Mouse (Mus musculus) CH12F3 (cell line): ENCODE measurements at regions not wholly inside any gene's neighbourhood (a gene's known extent, or its start where the extent isn't known, plus 50 kb on each side); places are given as distances from the start of the nearest gene placed in this dataset.

Experiments used
- in situ Hi-C: fragments of 300-500 bp; cut with MboI; formaldehyde crosslinking; loops from 2 replicates; pipeline ENCODE4 v1.14.3; 2020; ENCODE audit warnings: low sequenced_read_pairs

DNA sequence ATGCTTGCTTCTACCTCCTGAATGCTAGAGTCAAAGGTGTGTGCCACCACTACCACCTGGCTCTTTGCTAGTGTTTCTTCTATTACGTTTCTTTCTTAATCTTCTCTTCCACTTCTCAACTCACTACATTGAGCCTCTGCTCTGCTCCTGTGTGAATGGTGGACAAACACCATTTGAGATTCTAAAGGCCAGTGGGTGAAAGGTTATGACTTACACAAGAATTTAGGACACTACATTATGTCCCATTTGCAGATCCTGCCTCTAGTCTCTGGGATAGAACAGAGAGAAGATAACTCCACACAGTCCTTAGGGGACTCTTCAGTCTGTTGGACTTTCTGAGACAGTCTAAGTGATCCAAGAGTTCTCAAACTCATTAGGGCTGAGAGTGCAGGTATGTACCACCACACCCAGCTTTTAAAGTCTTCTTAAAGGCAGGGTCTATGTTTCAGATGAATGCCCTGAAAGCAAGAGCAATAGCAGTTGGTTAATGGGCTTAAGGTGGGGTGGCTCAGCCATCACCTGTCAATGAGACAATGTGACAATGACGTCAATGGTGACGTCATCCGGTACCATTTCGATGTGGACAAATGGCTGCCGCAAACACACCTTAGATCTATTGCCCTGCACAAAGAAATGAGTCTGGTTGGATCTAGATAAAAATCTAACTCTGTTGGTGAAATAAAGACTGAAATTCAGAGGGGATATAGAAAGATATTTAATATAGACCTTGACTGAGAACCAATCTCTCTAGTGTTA, 131.4 kb downstream of the Cd24a start:
- in situ Hi-C loops, result loop anchor here (10.0 kb wide), 1 partner anchor 125 kb away; no protein-coding TSS in a partner anchor

DNA sequence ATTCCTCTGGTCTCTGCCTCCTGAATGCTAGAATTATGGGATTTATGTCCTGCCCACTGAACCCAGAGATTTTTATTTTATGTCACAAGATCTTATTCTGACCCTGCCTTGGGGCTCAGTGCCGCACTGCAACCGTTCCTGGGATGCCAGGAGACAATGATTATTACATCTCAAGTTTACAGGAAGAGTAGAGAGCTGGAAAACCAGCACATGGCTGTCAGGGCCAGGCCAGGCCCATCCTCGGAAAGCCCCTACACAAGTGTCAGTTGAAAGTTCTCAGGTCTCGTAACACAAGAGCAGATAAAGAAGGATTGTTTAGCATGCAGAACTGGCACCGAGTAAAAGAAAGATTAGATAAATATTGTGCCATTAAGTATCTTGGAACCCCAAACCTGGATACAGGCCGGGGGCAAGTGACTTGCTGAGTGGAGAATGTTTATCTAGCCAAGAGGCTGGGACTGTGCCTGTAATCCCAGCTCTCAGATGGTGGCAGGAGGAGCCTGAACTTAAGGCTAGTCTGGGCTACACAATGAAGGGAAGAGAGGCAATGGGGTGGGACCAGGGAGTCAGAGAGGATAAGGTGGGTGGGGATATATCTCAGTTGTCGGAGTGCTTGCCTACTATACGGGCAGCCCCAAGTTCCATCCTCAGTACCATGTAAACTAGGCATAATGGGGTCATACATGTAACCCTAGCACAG, 132.3 kb downstream of the Cd24a start:
- in situ Hi-C loops, result no loop called here

DNA sequence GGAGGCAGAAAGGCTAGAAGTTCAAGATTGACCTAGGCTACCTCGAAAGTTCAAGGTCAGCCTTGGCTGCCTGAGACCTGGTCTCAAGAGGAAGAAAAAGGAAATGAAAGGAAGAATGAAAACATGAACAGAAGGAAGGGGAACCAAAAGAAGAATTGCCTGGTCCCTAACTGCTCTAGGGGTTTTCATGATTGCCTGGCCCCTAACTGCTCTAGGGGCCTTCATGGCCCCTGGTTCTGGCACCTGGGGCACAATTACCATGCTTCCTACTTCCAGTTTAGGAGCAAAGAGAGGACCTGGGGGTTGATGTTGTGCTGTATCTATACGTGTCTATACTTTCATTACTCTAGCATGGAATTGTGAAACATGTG, 132.8 kb downstream of the Cd24a start:
- in situ Hi-C loops, result no loop called here

DNA sequence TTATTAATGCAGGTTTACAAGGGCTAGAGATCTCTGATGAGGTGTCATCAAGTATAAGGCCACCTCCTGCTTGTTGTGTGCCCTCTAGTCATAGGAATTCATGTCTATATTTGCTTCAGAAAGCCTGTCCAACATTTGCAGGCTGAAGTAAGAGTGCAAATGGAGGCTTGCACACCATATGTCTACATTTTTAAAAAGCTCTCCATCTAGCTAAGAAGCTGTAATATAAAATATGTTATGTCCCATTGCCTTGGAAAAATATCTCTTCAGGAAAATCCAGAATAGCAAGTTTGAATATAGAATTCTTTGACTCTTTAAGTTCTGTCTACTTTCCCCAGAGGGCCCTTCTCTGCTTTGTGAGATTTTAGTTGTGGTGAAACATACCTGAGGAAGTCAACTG, 134.6 kb downstream of the Cd24a start:
- in situ Hi-C loops, result no loop called here

DNA sequence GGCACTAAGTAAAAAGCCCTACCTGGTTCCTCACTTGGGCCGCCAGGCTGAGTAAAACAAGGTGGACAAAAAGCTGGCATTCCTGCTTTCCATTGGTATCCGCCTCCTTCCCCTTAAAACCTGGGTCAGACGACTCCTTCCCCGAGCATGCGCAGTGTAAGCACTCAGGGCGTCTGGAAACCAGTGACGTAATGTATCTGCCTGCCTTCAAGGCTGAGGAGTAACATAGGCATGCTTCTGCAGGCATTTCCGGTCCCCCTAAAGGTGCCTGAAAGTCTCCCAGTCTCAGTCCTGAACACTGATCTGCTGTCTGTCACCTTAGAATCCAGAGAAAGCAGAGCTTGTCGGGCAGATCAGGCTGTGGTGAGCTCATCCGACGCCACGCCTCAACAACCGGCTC, 140.7 kb downstream of the Cd24a start:
- in situ Hi-C loops, result no loop called here

DNA sequence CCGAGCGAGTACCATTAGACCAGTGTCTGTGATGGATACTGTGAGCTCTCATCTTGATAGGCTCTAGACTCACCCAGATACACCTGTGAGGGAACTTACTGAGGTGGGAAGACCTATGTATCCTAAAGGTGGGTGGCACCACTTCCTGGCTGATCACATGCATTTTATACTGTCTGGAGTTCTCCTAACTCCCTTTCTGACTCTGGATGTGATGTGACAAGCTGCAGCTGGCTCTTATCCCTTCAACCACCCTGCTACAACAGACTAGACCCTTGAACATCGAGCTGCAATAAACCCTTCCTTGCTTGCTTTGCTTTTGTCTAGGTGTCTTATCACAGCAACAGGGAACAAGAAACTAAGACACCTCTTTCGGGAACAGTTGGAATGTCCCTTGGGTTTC, 143.3 kb downstream of the Cd24a start:
- in situ Hi-C loops, result no loop called here

DNA sequence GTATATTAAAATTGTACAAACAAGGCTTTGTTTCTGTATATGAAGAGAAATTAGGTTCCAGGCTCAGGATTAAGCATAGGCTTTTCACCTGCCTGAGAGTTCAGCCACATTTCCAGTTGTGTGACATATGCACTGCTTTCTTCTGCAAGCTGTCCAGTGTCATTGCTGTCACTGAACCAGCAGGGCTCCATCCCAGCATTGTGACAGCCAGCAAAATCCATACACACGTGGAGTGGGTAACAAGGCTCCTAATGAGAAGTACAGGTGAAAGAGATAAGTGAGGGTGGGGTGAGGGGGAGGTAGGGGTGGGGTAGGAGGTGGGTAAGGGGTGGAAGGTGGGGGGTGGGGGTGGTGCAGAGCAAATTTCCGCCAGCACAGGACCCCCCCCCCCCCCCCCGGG, 144.1 kb downstream of the Cd24a start:
- in situ Hi-C loops, result no loop called here

DNA sequence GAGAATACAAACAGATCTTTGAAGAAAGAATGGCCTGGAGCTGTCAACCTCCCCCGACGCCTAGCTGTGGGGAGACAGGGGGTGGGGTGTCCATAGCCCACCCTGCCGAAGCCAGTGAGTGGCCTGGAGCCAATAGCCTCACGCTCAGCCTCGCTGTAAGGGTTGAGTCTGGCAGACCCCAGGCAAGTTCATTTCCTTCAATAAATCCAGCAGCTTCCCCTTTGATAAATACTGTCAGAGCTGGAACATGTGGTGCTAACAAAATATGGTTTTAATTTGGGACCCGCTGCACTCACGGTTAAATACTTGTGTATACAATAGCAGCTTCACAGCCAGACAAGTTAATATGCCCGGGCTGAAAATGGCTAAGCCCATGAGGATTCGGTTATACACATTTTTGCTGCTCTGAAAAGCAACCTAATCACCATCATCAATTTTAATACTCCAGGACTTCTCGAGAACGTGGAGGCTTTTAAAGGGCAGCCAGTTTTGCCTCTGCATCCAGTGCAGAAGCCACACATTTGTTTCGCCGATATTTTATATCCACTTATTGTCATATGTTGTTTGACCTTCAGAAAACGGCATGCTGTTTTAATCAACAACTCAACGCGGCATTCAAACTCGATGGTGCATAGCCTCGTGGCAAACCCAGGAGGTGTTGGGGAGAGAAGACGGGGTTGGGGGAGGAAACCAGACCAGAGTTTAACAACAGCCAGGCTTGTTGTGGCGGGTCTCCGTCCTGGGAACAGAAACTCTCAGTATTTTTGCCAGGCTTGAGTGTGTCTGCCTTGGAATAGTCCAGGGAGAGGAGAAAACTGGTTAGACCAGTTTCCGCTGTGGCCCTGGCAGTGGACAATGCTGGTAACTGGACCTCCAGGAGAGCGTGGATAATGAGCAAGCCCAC, 144.9 kb downstream of the Cd24a start:
- in situ Hi-C loops, result no loop called here

DNA sequence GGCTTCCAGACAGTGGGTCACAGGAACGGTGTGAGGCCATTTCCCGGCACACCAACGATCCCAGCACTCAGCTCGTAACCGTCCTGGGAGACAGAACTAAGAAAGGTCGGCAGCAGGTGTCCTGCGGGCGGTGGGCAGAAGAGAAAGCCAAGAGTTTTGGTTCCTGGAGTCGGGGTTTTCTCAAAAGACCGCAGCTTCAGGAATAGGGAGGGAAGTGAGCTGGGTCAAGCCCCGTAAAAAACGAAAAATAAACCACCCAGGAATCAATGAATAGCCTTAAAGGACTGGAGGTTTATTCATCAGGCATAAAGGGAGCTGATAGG, 145.5 kb downstream of the Cd24a start:
- in situ Hi-C loops, result no loop called here

DNA sequence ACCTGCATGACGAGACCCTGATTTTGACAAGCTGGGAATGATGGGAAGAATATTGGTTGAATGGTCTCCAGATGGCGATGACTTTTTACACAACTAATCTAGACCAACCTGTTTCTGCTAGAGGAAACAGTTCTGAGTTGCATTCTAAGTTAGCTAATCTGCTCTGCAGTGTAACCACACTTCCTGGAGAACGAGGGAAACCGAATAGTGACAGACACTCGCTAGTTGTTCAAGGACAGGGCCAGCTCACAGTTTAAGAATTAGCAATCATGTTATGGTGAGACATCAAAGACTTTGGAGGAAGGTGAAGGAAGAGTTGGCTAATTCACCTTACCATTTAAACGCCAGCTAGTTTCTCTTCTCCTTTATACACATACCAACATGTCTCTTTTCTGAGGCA, 149.7 kb downstream of the Cd24a start:
- in situ Hi-C loops, result no loop called here

DNA sequence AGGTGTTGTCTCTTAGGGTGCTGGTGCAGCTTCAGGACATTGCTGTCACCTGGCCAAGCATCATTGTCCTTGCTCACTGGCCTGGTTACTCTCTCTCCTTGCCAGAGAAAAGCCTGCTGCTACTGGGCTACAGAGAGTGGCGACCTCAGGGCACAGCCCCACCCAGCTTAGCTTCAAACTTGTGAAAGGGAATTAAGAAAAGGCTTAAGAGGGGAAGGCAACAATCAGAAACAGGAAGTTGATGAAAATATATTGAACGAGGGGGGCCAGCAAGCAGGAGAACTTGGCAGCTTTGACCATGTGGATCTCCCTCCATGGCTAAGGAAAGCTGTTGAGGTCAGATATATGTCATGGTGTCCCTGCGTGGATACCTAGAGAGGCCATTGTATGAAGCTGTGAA, 151.1 kb downstream of the Cd24a start:
- in situ Hi-C loops, result no loop called here

DNA sequence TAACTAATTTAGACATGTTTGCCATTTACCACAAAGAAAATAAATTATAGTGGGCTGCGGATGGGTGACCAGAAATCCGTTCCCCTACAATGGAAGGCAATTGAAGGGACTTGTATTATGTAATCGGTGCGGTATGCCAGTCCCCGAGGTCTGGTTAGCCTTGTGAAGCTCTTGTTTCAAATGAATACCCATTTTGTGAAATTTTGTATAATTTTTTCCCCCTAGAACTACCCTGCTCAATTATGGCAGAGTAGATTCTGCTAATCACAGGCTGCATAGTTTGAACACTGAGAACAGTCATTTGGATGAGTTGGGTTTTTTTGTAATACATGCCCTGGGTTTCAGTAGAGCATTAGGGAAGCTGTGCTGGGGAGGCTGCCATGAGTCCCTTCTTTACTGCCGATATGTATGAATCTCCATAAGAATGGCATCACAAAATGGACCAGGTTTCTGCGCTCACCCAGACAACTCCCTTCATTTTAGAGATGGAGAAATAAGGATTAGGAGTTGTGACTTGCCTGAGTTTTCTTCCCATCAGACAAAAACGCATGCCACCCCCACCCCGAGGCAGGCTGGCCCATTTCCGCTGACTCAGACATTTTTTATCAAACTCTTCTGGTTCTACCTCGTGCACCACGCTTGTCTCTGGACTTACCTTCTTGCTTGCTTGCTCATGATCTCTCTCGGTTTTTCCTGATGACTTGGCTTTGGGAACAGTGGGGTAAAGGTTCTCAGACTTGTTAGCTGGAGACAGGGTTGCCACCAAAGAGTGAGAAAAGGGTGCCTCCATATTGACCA, 155.7 kb downstream of the Cd24a start:
- in situ Hi-C loops, result no loop called here

DNA sequence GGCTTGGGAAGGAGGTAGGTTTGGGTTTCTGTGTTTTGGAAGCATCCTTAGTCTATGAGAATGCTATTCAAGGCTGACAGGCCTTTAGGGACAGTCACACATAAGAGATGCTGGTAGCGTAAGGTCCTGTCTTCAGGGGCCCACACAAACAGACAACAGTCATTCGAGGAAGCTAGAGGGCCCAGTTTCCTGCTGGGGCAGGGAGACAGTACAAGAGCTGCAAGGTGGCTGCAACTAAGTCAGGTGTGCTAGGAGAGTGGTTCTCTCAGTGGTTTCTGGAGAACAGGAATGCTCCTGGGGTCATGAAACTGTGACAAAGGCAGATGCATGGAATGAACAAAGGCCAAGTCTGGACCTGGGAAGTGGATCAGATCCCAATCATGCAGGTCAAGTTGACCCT, 161.1 kb downstream of the Cd24a start:
- in situ Hi-C loops, result no loop called here

DNA sequence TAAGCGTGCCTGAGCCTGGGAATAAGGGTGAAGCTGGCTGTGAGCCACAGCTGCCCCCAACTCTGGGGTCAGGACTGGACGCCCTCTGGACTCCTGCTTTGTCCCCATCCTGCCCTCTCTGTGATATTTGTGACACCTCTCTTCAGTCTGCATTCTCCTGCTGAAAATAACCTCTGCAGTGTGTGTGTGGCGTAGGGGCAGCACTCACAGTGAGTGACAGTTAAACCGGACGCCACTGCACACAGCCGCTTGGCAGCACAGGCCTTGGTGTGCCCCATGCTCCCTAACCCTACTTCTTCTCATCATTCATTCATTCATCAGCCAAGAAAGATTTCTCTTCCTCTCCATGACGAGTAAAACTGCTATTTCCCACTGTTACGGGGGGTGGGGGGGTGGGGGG, 161.6 kb downstream of the Cd24a start:
- in situ Hi-C loops, result loop anchor here (5.0 to 10.0 kb wide), 2 partner anchors 162 to 175 kb away; partner anchors contain the start of gene Cd24a

DNA sequence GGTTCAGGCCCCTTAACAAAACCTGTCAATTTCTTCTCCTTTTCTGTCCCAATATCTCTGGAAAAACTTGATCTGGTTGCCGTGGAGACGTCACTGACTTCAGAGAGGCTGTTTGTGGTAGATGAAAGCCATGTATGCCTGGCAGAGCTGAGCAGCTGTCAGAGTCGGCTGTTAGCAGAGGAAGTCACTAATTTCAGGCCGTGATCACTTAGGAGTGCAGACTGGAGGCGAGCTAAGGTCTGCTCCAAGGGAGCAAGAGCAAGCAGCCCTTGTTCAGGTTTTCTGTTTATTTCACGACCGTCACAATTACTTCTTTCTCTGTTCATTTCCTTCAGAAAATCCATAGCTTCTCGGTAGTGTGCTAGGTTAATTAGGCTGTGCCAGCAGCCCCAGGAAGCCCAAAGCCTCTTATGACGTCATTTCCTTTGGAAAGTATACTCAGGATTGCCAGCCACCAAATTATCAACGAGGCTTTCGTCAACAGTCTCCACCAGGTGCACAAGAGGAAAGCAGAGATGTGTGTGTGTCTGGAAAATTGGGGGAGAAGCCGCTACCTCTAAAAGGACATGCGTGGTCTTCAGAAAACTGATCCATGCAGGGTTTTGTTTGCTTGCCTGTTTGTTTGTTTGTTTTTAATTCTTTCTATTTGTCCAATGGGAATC, 161.2 kb downstream of the Qrsl1 start:
- in situ Hi-C loops, result loop anchor here (5.0 to 10.0 kb wide), 2 partner anchors 163 to 174 kb away; partner anchors contain the start of gene Cd24a

DNA sequence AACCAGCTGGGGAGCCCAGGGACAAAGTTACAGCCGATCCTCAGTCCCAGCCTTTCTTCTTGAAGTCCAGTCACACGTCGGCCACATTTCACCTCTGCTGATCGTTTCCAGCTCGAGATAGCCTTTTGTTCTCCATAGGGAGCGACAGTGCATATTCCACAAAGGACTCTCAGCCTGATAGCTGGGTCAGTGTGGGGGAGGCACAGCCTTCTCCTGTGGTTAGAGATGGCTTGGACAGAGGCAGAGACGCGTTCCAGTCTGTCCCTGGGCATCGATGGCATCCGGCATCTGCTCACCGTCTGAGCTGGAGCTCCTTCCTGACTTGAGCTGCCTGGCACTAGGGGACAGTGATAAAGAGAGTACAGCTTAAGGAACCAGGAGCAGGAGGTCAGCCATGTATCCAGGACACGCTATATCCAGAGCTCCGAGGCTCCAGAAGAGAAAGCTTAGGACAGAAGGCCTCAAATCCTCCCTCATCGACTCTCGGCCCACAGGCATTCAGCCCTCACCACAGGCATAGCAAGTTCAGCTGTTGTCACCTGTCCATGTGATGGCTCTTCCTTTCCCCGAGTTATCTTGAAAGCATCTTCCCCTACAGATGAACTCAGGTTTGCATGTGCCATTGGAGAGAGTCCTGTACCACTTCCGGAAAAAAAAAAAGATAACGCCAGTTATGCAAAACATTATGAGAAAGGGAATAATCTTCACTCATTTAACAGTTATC, 160.0 kb downstream of the Qrsl1 start:
- in situ Hi-C loops, result loop anchor here (5.0 to 10.0 kb wide), 2 partner anchors 164 to 173 kb away; partner anchors contain the start of gene Cd24a

DNA sequence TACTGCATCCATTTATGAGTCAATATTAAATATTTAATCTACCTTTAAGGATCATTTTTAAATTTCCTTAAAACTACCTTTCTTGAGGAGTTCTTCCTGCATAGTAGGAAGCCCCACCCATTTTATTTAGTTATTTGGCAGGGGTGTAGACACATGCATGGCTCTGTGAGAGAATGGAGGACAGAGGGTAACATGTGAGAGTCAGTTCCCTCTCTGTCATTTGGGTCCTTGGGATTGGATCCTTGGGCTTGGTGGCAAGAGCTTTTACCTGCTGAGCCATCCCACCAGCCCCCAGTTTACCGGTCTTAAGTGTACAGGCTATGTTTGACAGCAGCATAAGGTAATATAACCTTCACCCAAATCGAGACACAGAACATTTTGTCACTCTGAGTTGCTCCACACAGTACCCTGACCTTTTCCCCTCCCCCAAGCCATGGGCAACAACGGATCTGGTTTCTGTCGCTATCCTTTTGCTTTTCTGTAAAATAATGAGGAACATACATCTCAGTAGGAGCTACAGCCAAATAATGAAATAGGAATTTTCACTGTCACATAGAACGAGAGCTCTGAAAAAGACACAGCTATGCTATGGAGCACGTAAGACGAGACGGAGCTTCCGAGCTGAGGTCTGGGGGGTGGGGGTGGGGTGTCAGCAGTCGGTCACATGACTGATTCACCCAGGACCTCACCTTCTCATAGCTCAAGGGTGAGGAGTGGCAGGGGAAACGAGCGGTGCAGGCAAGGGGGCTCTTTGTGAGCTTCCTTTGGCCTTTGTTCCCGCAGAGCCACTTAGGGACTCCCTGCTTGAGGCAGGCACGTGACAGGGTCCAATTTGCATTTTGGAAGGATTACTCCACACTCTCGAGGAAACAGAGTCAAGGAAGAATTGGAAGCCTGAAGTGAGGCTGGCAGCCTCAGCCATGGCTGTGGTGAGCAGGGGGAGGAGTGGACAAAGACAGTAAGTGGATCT, 159.2 kb downstream of the Qrsl1 start:
- in situ Hi-C loops, result loop anchor here (5.0 to 10.0 kb wide), 2 partner anchors 165 to 172 kb away; partner anchors contain the start of gene Cd24a
